Mouse (Mus musculus) ES-E14 (cell line): ENCODE data around the gene Tmem186.

Experiments
- CHD2 ChIP-seq: IDR thresholded peaks from 2 replicates; pipeline ENCODE4 v1.6.1; 2014; ENCODE audit warnings: mild to moderate bottlenecking, low read depth, low read length, inconsistent platforms
- HCFC1 ChIP-seq: IDR thresholded peaks from 2 replicates; pipeline ENCODE4 v1.6.1; 2012; ENCODE audit warnings: low read length, inconsistent platforms, borderline replicate concordance; ENCODE audit not compliant: insufficient read depth
- MAFK ChIP-seq: IDR thresholded peaks from 2 replicates; pipeline ENCODE4 v1.6.1; 2014; ENCODE audit warnings: mild to moderate bottlenecking, low read depth, low read length, inconsistent platforms; ENCODE audit not compliant: insufficient read depth
- ZC3H11A ChIP-seq: IDR thresholded peaks from 2 replicates; pipeline ENCODE4 v1.6.1; 2012; ENCODE audit warnings: low read depth, mild to moderate bottlenecking, inconsistent platforms, low read length, borderline replicate concordance
- ZNF384 ChIP-seq: IDR thresholded peaks from 2 replicates; pipeline ENCODE4 v1.6.1; 2012; ENCODE audit warnings: low read depth, low read length, inconsistent platforms

GRCm38 (mm10) chr16:8655599-8655998, 18.1 kb upstream of the Tmem186 start:
- TF ChIP-seq CHD2, result no peak
- no peak for TF ChIP-seq ZNF384
- TF ChIP-seq ZC3H11A, result no peak
- no peak for TF ChIP-seq MAFK
- no peak for TF ChIP-seq HCFC1
